Mouse (Mus musculus): ENCODE data around the gene Pik3c2b. TPM values are rescaled to one million over a fixed set of nuclear protein-coding genes. Genes with fewer than 3 reads are reported as not detected.

Gene Pik3c2b
- polyA plus RNA-seq, 1 experiment from 2014 or later: 11.4 TPM

DNA sequence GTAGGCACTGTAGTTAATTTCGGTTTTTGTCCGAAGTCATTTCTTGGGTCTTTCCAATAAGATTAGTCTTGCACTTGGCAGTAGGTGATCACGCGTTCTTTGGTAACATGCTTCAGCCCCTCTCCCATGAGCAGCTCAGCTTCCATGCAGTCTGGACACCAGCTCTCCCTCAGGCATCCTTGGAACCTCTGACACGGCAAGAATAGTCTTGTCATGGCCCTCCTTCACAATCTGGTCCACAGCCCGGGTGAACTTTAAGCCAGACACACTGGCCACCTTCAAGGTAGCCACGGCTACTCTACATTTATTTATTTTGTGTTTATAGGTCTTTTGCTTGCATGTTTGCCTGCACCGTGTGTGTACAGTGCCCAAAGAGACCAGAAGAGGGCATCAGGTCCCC, 102.7 kb downstream of the Pik3c2b start:
- no peak for DNase-seq (ENCODE audit: low spot score)
- no peak overlapping the region for H3K4me2 ChIP-seq (ENCODE audit: low read length)
- H3K27me3 ChIP-seq (replicated peaks; ENCODE audit: control insufficient read depth, insufficient read depth, low read length): no peaks in the 10 kb centered on the region
- WGBS: 97% methylated on average over 8 of the region's 8 CpGs
- no peak for ATAC-seq (replicated peaks; ENCODE audit: low FRiP score, low TSS enrichment, low read depth)
- no peak overlapping the region for H3K27ac ChIP-seq (ENCODE audit: low read depth)
- H3K4me1 ChIP-seq (replicated peaks; ENCODE audit: control insufficient read depth, insufficient read depth, low read length): no peaks in the 10 kb centered on the region
- no peak overlapping the region for H3K4me3 ChIP-seq (ENCODE audit: low read depth, low read length)
- no peaks in the 10 kb centered on the region for H3K9me3 ChIP-seq (ENCODE audit: control insufficient read depth, low read length)
- no peaks in the 10 kb centered on the region for H3K36me3 ChIP-seq (ENCODE audit: control insufficient read depth, insufficient read depth, low read length)
- no peak overlapping the region for H3K9ac ChIP-seq (ENCODE audit: low read length)

- ATAC-seq (replicated peaks; ENCODE audit: low FRiP score, low TSS enrichment, low read depth): no peak
These were observed 105.1 kb downstream of the Pik3c2b start for GRCm38 (mm10) chr1:133150556-133150955.

GRCm38 (mm10) chr1:133152213-133152612, 106.7 kb downstream of the Pik3c2b start:
- Histone ChIP-seq H3K9me3 (ENCODE audit: control insufficient read depth, low read length) (no peaks in the 10 kb centered on the region), H3K27me3 (replicated peaks; ENCODE audit: control insufficient read depth, insufficient read depth, low read length) (no peaks in the 10 kb centered on the region), H3K4me1 (replicated peaks; ENCODE audit: control insufficient read depth, insufficient read depth, low read length) (no peaks in the 10 kb centered on the region)

More at GRCm38 (mm10) chr1:133150556-133150955, 105.1 kb downstream of the Pik3c2b start:
- WGBS: 94% methylated on average over 2 of the region's 2 CpGs
- no peak overlapping the region for H3K27ac ChIP-seq (ENCODE audit: low read depth)
- H3K4me1 ChIP-seq (replicated peaks; ENCODE audit: control insufficient read depth, insufficient read depth, low read length): no peaks in the 10 kb centered on the region
- no peak overlapping the region for H3K4me3 ChIP-seq (ENCODE audit: low read depth, low read length)
- no peaks in the 10 kb centered on the region for H3K27me3 ChIP-seq (replicated peaks; ENCODE audit: control insufficient read depth, insufficient read depth, low read length)
- no peaks in the 10 kb centered on the region for H3K36me3 ChIP-seq (ENCODE audit: control insufficient read depth, insufficient read depth, low read length)
- H3K9me3 ChIP-seq (ENCODE audit: control insufficient read depth, low read length): no peaks in the 10 kb centered on the region
- DNase-seq (ENCODE audit: low spot score): no peak
- no peak overlapping the region for H3K9ac ChIP-seq (ENCODE audit: low read length)
- H3K4me2 ChIP-seq (ENCODE audit: low read length): no peak overlapping the region

DNA sequence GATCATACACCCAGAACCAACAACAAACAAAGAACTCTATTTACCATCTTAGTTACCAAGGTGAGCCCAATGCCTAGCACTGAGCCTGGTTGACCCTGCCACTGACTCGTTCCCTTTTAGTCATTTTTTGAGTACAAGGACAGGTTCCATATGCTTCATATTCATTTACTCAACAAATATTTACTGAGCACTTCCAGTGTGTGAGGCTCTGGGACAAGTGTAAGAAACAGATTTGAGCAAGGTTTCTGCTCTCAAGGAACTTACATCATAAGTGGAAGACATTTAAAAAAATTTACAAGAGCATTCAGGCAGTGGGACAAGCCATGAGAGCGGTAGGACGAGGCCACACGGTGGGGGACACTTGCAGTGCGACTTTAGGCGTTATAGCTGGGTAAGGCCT, 109.8 kb downstream of the Pik3c2b start:
- no peak overlapping the region for H3K9ac ChIP-seq (ENCODE audit: low read length)
- 0 out of 2 replicates have a peak, but pooled peaks cover under 1% of the 10 kb centered on the region for H3K27me3 ChIP-seq (replicated peaks; ENCODE audit: control insufficient read depth, insufficient read depth, low read length)
- no peak for DNase-seq (ENCODE audit: low spot score)
- H3K4me3 ChIP-seq (ENCODE audit: low read depth, low read length): no peak overlapping the region
- no peak overlapping the region for H3K4me2 ChIP-seq (ENCODE audit: low read length)
- H3K27ac ChIP-seq (ENCODE audit: low read depth): no peak overlapping the region
- 81% methylated on average over 6 of the region's 6 CpGs for WGBS
- no peaks in the 10 kb centered on the region for H3K36me3 ChIP-seq (ENCODE audit: control insufficient read depth, insufficient read depth, low read length)
- H3K4me1 ChIP-seq (replicated peaks; ENCODE audit: control insufficient read depth, insufficient read depth, low read length): no peaks in the 10 kb centered on the region; the same call in 1 of the 2 replicates
- H3K9me3 ChIP-seq (ENCODE audit: control insufficient read depth, low read length): no peaks in the 10 kb centered on the region
- no peak for ATAC-seq (replicated peaks; ENCODE audit: low FRiP score, low TSS enrichment, low read depth)

More at GRCm38 (mm10) chr1:133152213-133152612, 106.7 kb downstream of the Pik3c2b start:
- H3K9ac ChIP-seq (ENCODE audit: low read length): no peak overlapping the region
- 90% methylated on average over 3 of the region's 3 CpGs for WGBS
- H3K4me2 ChIP-seq (ENCODE audit: low read length): no peak overlapping the region
- no peaks in the 10 kb centered on the region for H3K36me3 ChIP-seq (ENCODE audit: control insufficient read depth, insufficient read depth, low read length)
- ATAC-seq (replicated peaks; ENCODE audit: low FRiP score, low TSS enrichment, low read depth): no peak
- no peak for DNase-seq (ENCODE audit: low spot score)
- H3K27ac ChIP-seq (ENCODE audit: low read depth): no peak overlapping the region
- H3K4me3 ChIP-seq (ENCODE audit: low read depth, low read length): no peak overlapping the region

Other genes starting within 250 kb of the Pik3c2b start
- gene Lrrn2, start 165.4 kb upstream of the Pik3c2b start, polyA plus RNA-seq (2014; fragmentation: Nextera tagmentation; extraction: Ambion mirVana): 4.4 and 4.9 TPM in 2 replicates
- 49.7 TPM in 2 replicates for gene Mdm4, start 15.1 kb upstream of the Pik3c2b start, polyA plus RNA-seq (2014; fragmentation: Nextera tagmentation; extraction: Ambion mirVana)
- 50.6 and 54.4 TPM in 2 replicates for gene Ppp1r15b, start 85.5 kb downstream of the Pik3c2b start, polyA plus RNA-seq (2014; fragmentation: Nextera tagmentation; extraction: Ambion mirVana)
- gene Plekha6, start 118.5 kb downstream of the Pik3c2b start, polyA plus RNA-seq (2014; fragmentation: Nextera tagmentation; extraction: Ambion mirVana): 15.9 TPM in 2 replicates